Mouse (Mus musculus) brain, embryonic 18.5 days (tissue): Measurements from ENCODE around the gene Fggy.
A peak's percentile ranks its signal among the peaks of the same experiment; 100 is the strongest.

Experiments used
- DNase-seq: peaks from one replicate; pipeline ENCODE4 v3.0.0-alpha.2; 2012; ENCODE audit warnings: low read depth, low spot score

The Fggy gene

DNA sequence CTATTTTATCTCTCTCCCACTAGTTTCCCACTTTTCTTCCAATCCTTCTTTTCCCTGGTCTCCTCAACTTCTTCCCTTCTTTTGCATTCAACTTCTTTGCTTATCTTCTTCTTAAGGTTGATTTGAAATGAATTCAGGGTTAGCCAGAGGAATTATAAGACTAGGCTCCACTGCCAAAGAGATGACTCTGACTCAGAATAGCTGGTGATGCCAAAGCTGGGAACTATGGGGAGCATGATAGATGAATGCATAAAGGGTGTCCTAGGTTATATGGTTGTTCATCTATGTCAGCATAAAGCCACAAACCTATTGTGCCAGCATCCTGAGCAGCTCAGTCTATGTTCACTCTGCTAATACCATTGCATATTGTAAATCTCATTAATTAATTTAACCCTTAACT lies 348.8 kb downstream of the Fggy start:
- DNase-seq: no peak

DNA sequence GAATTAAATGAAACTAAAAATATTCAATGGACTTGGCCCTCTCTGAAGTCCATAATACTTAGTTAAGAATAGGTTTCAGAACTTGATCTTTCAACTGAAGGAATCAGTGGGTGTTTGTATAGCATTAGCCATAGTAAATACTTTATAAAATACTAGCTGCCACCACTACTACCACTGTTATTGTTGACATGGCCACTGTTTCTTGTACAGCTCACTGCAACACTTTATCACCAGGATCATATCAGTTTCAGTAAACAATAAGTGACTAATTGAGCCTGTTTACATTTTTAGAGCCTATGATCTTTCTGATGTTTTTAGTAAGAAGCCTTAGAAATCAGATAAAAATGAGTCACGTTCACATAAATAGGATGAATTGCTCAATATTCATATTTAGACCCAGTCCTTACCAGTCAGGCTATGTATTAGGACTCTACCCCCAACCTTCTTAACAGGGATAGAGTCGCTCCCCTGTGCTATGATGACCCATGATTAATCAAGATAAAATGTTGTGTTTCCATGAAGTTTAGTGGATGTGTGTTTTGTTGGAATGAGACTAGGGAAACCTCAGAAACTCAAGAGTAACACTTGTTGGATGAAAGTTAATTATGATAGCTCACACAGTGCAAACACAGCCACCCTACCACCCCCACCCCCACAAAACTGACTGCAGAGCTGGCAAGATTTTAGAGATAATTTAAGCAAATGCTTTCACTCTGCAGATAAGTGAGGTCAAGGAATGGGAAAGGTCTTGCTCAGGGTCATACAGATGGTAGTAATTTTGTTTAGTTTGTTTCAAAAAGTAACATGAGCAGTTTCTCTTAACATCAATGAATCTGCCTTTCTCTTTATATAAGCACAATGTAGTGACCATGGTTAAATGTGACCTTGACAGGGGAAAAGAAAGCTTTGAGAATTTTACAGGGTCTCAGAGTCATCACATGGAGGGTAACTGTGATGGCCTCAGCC lies 352.7 kb downstream of the Fggy start:
- no peak for DNase-seq

DNA sequence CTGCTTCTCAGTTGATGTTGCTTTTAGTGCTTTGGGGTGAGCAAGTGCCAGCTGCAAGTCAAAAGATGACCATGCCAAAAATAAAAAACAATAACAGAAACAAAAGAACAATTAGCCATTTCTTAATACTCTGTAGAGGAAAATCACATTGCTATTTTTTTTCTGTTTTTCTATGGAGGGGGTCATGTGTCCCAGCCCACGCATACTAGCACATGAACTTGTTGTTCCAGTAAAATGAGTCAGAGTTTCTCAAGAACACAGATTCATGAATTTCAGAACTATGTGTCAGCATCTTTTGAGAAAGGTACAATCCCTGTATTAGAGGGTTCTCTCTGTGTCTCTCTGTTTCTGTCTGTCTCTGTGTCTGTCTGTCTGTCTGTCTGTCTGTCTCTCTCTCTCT lies 355.7 kb downstream of the Fggy start:
- no peak for DNase-seq

DNA sequence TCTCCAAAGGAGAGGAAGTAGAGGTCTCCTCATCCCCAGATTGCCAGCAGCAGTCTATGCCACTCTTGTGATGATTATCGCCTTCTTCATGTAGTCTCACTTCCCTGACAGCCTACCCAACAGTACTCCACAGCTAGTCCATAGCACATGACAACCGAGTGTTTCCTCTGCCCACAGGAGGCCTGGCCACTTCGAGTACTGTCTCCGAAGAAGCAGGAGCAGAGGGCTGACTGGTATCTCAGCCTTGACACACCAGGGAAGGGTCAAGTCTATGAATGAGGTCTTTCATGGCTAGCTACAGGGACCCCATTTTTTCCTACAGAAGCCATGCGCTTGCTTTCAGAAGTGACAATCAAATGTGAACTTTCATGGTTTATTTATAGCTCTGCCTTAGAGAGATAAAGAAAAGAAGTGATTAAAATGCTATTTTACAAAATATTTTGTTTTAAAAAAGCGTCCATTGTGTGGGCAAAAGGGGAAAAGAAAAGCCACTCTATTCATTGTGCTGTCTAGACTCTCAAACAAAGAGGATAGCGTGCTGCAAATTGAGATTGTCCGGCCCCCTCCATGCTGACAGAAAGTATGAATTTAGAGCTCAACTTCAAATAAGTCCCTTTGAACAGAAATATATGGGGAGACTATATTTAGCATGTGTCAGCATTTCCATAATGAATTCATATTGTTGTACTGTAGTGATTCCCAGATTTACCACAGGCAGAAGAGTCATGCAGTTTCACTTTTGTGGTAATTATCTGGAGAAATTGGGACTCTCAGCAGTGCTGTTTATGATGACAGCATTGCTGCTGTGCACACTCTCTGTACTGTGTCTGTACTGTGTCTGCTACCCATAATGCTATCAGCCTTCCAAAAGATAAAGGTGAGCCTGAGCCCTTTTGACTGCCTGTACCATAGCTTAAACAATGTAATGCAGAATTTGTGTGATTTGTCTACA lies 358.6 kb downstream of the Fggy start:
- DNase-seq: no peak

DNA sequence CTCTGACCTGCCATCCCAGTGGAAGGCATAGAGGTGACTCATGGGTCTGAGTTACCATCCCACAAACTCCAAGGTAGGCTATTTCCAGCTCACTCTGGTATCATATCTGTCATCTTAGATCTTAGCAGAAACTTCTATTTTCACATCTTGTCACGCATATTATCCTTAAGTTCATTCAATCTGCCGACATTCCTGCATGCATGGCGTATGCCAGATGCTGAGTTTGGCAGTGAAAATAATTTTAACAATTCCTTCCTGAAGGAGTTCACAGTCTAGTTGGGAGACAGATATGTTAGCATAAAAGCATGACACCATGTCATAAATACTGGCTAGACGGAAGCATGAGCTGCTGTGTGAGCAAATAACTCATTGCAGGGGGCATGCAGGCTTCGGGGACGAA lies 360.4 kb downstream of the Fggy start:
- no peak for DNase-seq

DNA sequence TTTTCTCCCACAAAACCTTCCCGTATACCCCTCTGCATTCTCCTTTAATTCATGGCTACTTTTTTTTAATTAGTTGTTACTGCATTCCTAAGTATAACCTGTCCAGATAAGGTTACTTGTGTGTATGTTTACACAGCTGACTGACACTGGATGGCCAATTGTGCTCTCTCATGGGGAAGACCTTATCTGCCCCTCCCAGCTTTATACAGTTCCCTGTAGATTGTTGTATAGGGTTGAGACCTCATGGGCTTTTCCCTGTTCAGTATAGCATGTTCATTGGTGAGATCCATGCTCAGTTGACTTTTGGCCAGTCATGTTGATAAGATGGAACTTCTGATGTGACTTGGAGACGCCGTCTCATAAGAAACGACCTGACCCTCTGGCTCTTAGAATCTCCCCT lies 363.1 kb downstream of the Fggy start:
- no peak for DNase-seq

DNA sequence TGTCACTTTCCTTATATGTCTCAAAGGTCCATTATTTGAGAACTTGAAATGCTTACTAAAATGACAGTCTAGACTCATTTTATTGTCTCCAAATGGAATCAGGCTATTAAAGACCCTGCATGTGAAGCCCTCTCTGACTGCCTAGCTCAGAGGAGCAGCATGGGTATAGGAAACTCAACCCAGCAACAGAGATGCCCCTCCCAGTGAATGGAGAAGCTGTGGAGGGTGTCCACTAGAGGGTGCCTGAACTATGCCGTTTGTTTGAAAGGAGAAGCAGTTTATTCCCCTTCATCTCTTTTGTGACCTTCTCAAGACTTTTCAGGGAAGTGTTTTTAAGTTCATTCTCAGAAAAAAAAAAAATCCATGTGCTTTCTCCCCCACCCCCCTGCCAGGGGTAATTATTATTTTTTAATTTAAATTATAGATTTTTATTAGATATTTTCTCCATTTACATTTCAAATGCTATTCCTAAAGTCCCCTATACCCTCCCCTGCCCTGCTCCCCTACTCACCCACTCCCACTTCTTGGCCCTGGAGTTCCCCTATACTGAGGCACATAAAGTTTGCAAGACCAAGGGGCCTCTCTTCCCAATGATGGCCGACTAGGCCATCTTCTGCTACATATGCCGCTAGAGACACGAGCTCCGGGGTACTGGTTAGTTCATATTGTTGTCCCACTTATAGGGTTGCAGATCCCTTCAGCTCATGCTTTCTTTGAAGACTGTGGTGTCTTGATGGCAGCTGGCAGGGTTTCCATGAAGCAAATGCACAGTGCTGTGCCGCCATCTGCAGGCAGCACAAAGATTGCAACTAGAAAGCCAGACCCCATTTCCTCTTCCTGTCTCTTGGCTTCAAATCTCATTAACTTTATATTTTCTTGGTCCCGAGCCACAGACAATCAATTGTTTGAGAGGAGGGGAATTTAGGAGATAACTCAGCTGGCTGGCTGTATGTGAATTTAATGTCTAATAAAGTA lies 367.2 kb downstream of the Fggy start:
- DNase-seq: peak; percentile 56

DNA sequence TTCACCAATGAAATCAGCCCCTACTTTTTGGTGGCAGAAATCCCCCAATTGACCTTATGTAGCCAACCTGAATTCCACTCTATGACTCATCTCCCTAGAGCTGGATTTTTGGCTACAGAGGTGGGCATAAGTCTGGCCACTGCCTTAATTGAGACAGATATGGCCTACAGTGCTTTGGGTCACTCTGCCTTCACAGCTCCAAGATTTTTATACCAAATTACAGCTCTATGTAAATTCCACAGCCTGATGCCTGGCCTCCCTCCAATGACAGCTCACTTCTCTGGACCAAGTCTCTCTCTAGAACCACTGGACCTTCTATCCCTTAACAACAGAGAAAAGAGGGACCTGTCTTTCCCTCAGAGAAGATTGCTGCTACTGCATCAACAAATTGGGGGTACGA lies 371.5 kb downstream of the Fggy start:
- no peak for DNase-seq

DNA sequence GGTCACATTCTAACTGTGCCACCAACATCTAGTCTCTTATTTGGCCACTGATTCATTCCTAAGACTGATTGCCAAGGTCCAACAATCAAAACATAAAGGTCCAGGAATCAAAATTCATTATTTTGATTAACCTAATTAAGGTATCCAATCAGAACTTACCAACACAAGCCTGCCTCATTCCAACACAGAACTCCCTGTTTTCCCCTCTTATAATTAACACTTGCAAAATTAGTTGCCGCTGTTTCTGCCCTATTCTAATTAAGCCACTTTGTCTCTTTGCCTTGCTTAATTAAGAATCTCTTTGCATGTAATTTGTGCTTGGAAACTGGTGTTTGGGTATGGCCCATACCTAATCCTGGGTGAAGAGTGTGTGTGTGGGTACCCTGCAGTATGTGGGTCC lies 372.6 kb downstream of the Fggy start:
- DNase-seq: no peak

DNA sequence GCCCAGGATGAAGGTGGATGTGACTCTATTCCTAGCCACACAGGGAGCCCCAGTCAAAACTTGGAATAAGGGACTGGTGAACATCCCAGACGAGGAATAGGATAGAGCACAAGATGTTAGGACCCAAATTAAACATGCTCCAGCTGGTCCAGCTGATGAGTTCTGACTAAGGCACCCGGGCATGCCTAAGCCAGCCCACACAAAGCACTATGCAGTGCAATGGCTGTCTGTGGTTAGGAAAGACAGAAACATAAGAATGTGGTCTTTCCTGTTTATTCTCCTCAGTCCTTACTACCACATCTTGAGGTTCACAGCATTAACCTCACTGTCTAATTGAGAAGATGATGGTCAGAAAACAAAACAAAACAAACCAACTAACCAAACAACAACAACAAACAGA lies 374.0 kb downstream of the Fggy start:
- no peak for DNase-seq

DNA sequence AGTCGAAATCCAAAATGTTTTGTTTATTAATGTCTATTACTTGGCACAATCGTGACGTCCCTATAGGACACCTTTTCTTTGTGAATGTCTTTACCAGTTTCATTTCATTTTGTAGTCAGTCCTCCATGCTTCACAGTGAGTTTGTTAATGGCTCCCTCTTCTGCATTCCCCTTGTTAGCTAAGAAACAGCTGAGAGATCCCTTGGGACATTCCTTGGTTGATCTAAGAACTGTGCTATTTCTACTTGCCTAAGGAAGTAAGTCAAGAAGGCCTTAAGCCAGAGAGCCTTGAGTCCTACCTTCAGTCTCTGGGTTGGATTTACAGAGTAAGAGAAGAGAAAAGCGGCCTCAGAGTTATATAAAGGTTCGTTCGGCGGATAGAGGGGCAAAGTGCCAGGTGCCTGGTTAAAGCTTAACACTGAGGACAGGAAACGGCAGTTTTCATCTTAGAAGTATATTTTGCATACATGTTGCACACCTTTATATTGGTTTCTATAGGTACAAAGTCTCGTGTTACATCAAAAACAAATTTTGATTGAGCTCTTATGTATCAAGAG lies 376.6 kb downstream of the Fggy start:
- DNase-seq: no peak

DNA sequence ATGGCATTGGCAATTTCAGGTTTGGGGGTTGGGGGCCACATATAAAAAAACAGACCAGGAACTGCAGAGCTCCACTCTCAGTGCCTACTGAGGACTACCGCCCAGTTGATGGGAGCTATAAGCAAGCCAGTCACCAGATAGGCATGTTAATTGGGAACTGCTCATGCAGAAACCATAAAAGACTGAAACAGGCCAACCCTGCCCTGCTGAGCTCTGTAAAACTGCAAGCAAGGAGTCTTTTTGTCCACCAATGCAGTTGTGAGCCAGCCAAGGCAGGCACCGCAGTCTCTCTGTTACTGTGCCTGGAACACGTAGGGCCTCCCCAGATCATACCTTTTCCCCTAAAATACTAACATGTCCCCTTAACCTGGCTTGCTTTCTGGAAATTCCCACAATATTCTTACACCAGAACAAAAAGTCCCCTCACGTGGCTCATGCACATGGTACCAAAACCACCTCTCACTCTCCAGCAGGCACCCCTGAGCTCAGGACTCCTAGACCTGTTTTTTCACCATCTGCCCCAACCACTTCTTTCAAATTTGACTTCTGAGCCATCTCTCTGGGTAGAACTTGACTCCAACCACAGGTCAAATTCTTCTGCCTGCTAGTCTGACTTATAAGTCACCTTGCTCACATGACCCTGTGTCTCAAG lies 377.2 kb downstream of the Fggy start:
- DNase-seq: no peak

DNA sequence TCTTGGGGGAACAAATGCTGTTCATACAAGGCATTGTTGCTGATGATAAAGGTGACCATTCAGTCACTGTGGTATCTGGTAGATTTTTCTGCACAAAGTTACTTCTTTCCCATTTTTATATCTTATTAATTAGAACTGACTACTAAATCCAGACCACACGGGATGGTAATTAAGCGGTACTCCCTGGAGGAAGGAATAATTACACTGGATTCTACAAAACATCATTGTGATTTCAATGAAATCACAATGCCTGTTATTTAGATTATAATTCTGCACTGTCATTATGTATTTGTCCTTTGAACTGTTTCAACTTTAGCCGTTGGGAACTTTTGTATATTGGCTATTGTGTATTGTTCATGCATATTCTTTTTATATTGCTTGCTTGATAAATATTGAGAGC lies 381.4 kb downstream of the Fggy start:
- no peak for DNase-seq

DNA sequence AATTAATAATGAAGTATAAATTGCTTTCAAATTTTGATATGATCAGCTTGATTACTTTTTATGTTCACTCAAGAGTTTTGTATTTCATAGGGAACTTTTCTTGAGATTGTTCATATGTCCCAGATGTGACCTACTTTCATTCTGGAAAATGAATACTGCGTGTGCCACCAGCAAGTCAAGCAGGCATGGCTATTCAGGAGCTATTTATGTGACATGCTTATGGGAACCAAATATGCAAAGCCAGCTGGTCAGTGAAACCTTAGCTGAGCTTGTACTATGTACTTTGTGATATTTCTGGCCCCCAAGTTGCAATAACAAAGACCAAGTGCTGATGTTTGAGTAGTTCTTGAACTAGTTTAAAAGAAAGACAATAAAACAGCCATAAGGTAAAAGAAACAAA lies 390.6 kb downstream of the Fggy start:
- DNase-seq: no peak

DNA sequence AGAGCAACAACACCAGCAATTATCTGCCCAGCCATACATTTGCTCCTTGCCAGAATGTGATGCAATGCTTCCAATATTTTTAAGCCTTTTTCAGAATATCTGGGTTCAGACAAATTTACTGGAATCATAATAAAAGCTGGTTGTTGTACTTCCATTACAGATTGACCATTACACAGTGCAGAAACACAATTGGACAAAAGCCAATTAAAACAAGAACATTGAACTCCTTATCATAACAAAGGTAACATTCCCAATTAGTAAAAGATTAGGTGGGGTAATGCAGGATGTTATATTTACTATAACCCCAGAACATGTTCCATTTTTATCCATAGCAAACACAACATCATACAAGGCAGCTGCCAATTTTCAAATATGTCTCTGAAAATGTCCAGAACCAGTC lies 396.0 kb downstream of the Fggy start:
- no peak for DNase-seq

DNA sequence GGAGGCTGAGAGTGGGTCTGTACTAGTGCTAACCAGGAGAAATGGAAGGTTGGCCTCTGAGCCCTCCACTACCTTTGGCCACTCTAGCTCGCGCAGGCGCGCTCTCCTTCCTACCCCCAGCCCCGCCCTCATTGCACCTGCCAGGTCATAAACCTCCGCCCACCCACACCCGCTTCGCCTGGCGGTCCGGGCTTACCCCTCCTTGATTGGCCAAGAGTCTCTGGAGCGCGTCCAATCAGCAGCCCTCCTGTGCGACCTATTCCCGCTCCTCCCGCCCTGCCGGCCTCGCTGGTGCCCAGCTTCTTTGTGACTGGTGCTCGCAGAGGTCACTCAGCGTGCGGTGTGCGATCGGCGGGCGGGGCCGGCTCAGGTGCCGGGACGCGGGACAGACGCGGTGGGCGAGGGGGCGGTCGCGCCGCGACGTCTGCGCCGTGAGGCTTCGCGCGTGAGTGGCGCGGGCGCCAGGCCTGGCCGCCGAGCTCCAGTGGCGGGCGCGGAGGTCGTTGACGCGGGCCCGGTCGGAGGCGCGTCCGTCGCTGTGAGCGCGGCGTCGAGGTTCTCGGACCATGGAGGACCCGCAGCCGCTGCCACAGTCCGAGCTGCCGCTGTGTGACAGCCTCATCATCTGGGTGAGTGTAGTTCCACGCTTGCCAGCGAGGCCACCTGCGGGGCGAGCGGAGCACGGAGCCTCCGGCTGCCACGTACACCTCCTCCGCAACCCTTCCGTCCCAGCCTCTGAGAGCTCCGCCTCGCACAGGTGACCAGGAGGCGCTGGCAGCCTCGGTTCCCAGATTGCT lies 409.8 kb downstream of the Fggy start, which contains the start of gene Hook1:
Gene Hook1, plus strand, starts transcription at position 313 of the 797 bp plus-strand sequence.
- DNase-seq: peak; percentile 90
